Mouse (Mus musculus) liver, embryonic 16.5 days (tissue): Measurements from ENCODE around the gene Rbms3. TPM values are rescaled to one million over a fixed set of nuclear protein-coding genes. Genes with fewer than 3 reads are reported as not detected.

ENCODE experiments used
- ATAC-seq: fragments of 200-750 bp; cut with Nextera tagmentation; 2 replicates; pipeline ENCODE4 v1.8.0; 2017; ENCODE audit warnings: low read depth, mild to moderate bottlenecking, moderate number of reproducible peaks, moderate library complexity
- H3K27ac ChIP-seq: fragments of 300-500 bp; sonication (generic); 2 replicates; pipeline ENCODE4 v1.5.1; 2014; ENCODE audit warnings: mild to moderate bottlenecking, low read length
- H3K27me3 ChIP-seq: fragments of 300-500 bp; sonication (generic); 2 replicates; pipeline ENCODE4 v1.6.1; 2014; ENCODE audit warnings: low read depth, low read length, mixed read lengths; ENCODE audit not compliant: control insufficient read depth, insufficient read depth
- H3K36me3 ChIP-seq: fragments of 300-500 bp; sonication (generic); 2 replicates; pipeline ENCODE4 v1.6.1; 2014; ENCODE audit warnings: mild to moderate bottlenecking; ENCODE audit not compliant: control insufficient read depth, insufficient read depth
- H3K4me1 ChIP-seq: fragments of 300-500 bp; sonication (generic); 2 replicates; pipeline ENCODE4 v1.6.1; 2014; ENCODE audit warnings: low read depth, low read length, mixed read lengths; ENCODE audit not compliant: control insufficient read depth
- H3K4me2 ChIP-seq: fragments of 300-500 bp; sonication (generic); 2 replicates; pipeline ENCODE4 v1.6.1; 2014; ENCODE audit warnings: low read depth, low read length, mixed read lengths
- H3K4me3 ChIP-seq: fragments of 300-500 bp; sonication (generic); 2 replicates; pipeline ENCODE4 v1.5.1; 2014; ENCODE audit warnings: low read depth, mild to moderate bottlenecking, low read length
- H3K9ac ChIP-seq: fragments of 300-500 bp; sonication (generic); 2 replicates; pipeline ENCODE4 v1.6.1; 2014; ENCODE audit warnings: low read depth, low read length
- H3K9me3 ChIP-seq: fragments of 300-500 bp; sonication (generic); replicated peaks from 2 replicates; pipeline ENCODE4 v1.6.1; 2016; ENCODE audit warnings: low read length; ENCODE audit not compliant: control insufficient read depth
- WGBS: fragments of 180-500 bp; shearing (Covaris S2); extraction: QIAGEN DNeasy Blood & Tissue Kit; methylation state at CpG from one replicate; pipeline ENCODE4 v1.1.7; 2014; ENCODE audit not compliant: insufficient replicate concordance; 5-methylcytosine and 5-hydroxymethylcytosine counted together
- polyA plus RNA-seq: library from polyadenylated mRNA; unstranded; fragments of >200 nt; fragmentation: Nextera tagmentation; extraction: Ambion mirVana; gene quantifications from 2 replicates; pipeline ENCODE4 v1.2.1, GENCODE M21; 2015

Rbms3 gene
- polyA plus RNA-seq, 1 experiment from 2014 or later = 3.5 TPM

- ATAC-seq = no peak
- H3K36me3 ChIP-seq = no peaks in the 10 kb centered on the region
- H3K4me1 ChIP-seq = no peaks in the 10 kb centered on the region
- H3K27ac ChIP-seq = no peak overlapping the region
- WGBS = 61% methylated on average over 8 of the region's 8 CpGs
- no peaks in the 10 kb centered on the region for H3K9me3 ChIP-seq
- no peaks in the 10 kb centered on the region for H3K27me3 ChIP-seq
- no peak overlapping the region for H3K4me3 ChIP-seq
- no peak overlapping the region for H3K9ac ChIP-seq
- no peak overlapping the region for H3K4me2 ChIP-seq
Observed at GRCm38 (mm10) chr9:117396586-117396985, 233.1 kb downstream of the Rbms3 start.

- Histone ChIP-seq H3K27me3 (no peaks in the 10 kb centered on the region), H3K27ac (no peak overlapping the region), H3K4me2 (no peak overlapping the region), H3K36me3 (no peaks in the 10 kb centered on the region), H3K4me3 (no peak overlapping the region), H3K4me1 (no peaks in the 10 kb centered on the region), H3K9me3 (no peaks in the 10 kb centered on the region), H3K9ac (no peak overlapping the region)
- ATAC-seq = no peak
- WGBS = 59% methylated on average over 18 of the region's 18 CpGs
Observed at GRCm38 (mm10) chr9:117393626-117394525, 235.8 kb downstream of the Rbms3 start.

GRCm38 (mm10) chr9:117388024-117388423, 241.7 kb downstream of the Rbms3 start:
- no peaks in the 10 kb centered on the region for H3K4me1 ChIP-seq
- ATAC-seq = no peak
- H3K4me3 ChIP-seq = no peak overlapping the region
- H3K9ac ChIP-seq = no peak overlapping the region
- no peaks in the 10 kb centered on the region for H3K9me3 ChIP-seq
- H3K36me3 ChIP-seq = no peaks in the 10 kb centered on the region
- H3K27me3 ChIP-seq = no peaks in the 10 kb centered on the region
- H3K4me2 ChIP-seq = no peak overlapping the region
- H3K27ac ChIP-seq = no peak overlapping the region
- 67% methylated on average over 9 of the region's 9 CpGs for WGBS

- H3K4me2 ChIP-seq = no peak overlapping the region
- no peak overlapping the region for H3K27ac ChIP-seq
- H3K36me3 ChIP-seq = no peaks in the 10 kb centered on the region
- no peaks in the 10 kb centered on the region for H3K9me3 ChIP-seq
- H3K9ac ChIP-seq = no peak overlapping the region
- H3K27me3 ChIP-seq = no peaks in the 10 kb centered on the region
- H3K4me1 ChIP-seq = no peaks in the 10 kb centered on the region
- no peak for ATAC-seq
- WGBS = 69% methylated on average over 5 of the region's 5 CpGs
- H3K4me3 ChIP-seq = no peak overlapping the region
Observed at GRCm38 (mm10) chr9:117380876-117381275, 248.8 kb downstream of the Rbms3 start.

GRCm38 (mm10) chr9:117380076-117380475, 249.6 kb downstream of the Rbms3 start:
- no peak overlapping the region for H3K27ac ChIP-seq
- no peaks in the 10 kb centered on the region for H3K9me3 ChIP-seq
- H3K4me2 ChIP-seq = no peak overlapping the region
- no peak overlapping the region for H3K9ac ChIP-seq
- no peak for ATAC-seq
- no peaks in the 10 kb centered on the region for H3K27me3 ChIP-seq
- 65% methylated on average over 5 of the region's 5 CpGs for WGBS
- H3K4me1 ChIP-seq = no peaks in the 10 kb centered on the region
- no peak overlapping the region for H3K4me3 ChIP-seq
- no peaks in the 10 kb centered on the region for H3K36me3 ChIP-seq

GRCm38 (mm10) chr9:117379448-117379983, 250.2 kb downstream of the Rbms3 start:
- no peak for ATAC-seq
- H3K9ac ChIP-seq = no peak overlapping the region
- WGBS = 65% methylated on average over 16 of the region's 16 CpGs

GRCm38 (mm10) chr9:117378131-117378890, 251.4 kb downstream of the Rbms3 start:
- H3K36me3 ChIP-seq = no peaks in the 10 kb centered on the region
- no peak for ATAC-seq
- WGBS = 57% methylated on average over 9 of the region's 9 CpGs
- no peak overlapping the region for H3K27ac ChIP-seq
- H3K27me3 ChIP-seq = no peaks in the 10 kb centered on the region
- H3K4me1 ChIP-seq = no peaks in the 10 kb centered on the region
- H3K4me2 ChIP-seq = no peak overlapping the region
- no peaks in the 10 kb centered on the region for H3K9me3 ChIP-seq
- no peak overlapping the region for H3K4me3 ChIP-seq
- no peak overlapping the region for H3K9ac ChIP-seq

More at GRCm38 (mm10) chr9:117379448-117379983, 250.2 kb downstream of the Rbms3 start:
- H3K4me3 ChIP-seq = no peak overlapping the region
- H3K4me1 ChIP-seq = no peaks in the 10 kb centered on the region
- H3K27me3 ChIP-seq = no peaks in the 10 kb centered on the region
- H3K36me3 ChIP-seq = no peaks in the 10 kb centered on the region
- H3K27ac ChIP-seq = no peak overlapping the region
- no peak overlapping the region for H3K4me2 ChIP-seq
- no peaks in the 10 kb centered on the region for H3K9me3 ChIP-seq

GRCm38 (mm10) chr9:117375776-117376175, 253.9 kb downstream of the Rbms3 start:
- no peaks in the 10 kb centered on the region for H3K4me1 ChIP-seq
- H3K4me2 ChIP-seq = no peak overlapping the region
- no peak for ATAC-seq
- no peak overlapping the region for H3K4me3 ChIP-seq
- no peaks in the 10 kb centered on the region for H3K27me3 ChIP-seq
- no peak overlapping the region for H3K9ac ChIP-seq
- no peak overlapping the region for H3K27ac ChIP-seq
- H3K36me3 ChIP-seq = no peaks in the 10 kb centered on the region
- H3K9me3 ChIP-seq = no peaks in the 10 kb centered on the region
- 70% methylated on average over 3 of the region's 3 CpGs for WGBS
